Mouse (Mus musculus) forelimb bud, embryonic 11.5 days (tissue): ENCODE data around the gene Dnal4.

Source experiments
- DNase-seq: peaks from one replicate; pipeline ENCODE4 v3.0.0-alpha.2; 2012; ENCODE audit warnings: low read depth, low spot score

Dnal4 gene

GRCm38 (mm10) chr15:79733640-79734039 is 44.0 kb downstream of the Dnal4 start:
- DNase-seq, result no peak

GRCm38 (mm10) chr15:79733192-79733591 is 44.5 kb downstream of the Dnal4 start:
- DNase-seq, result no peak

GRCm38 (mm10) chr15:79731554-79731953 is 46.1 kb downstream of the Dnal4 start:
- no peak for DNase-seq

GRCm38 (mm10) chr15:79728731-79729388 is 48.8 kb downstream of the Dnal4 start:
- no peak for DNase-seq

GRCm38 (mm10) chr15:79728311-79728710 is 49.3 kb downstream of the Dnal4 start:
- no peak for DNase-seq

GRCm38 (mm10) chr15:79727840-79728239 is 49.8 kb downstream of the Dnal4 start:
- DNase-seq, result no peak

GRCm38 (mm10) chr15:79725190-79725789 is 52.4 kb downstream of the Dnal4 start:
- no peak for DNase-seq

- DNase-seq, result no peak
These were observed 54.2 kb downstream of the Dnal4 start for GRCm38 (mm10) chr15:79723439-79723838.

GRCm38 (mm10) chr15:79720796-79721195 is 56.9 kb downstream of the Dnal4 start:
- DNase-seq, result no peak

GRCm38 (mm10) chr15:79720267-79720666 is 57.4 kb downstream of the Dnal4 start:
- no peak for DNase-seq

GRCm38 (mm10) chr15:79716710-79717109 is 60.9 kb downstream of the Dnal4 start:
- DNase-seq, result no peak

GRCm38 (mm10) chr15:79715646-79716045 is 62.0 kb downstream of the Dnal4 start:
- no peak for DNase-seq
